Mouse (Mus musculus): ENCODE data around the gene Rnf114.

DNA sequence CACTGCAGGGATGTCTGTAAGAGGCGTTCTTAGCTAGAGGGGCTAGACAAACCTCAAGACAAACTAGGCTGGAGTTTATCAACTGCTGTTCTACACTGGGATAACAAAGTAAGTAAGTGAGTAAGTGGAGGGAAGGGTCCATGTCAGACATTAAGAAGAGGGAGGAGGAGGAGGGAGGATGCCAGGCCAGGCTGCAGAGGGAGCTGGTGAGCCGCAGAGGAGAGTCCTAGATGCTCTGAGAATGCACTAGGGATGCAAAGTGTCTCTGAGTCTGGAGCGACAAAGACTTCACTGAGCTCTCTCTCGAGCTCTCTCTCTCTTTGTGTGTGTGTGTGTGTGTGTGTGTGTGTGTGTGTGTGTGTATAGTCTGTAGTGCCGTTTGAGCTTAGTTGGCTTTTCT lies 35.8 kb downstream of the Rnf114 start:
- TF ChIP-seq POLR2A (IDR thresholded peaks at IDR 0.05; ENCODE audit: low read depth, low read length) = no peak
- TF ChIP-seq CTCF (IDR thresholded peaks at IDR 0.05; ENCODE audit: extremely low read depth, insufficient read length, insufficient replicate concordance, low read depth, low read length) = 0 out of 2 replicates have a peak, but pooled peaks have one; percentile 20
